Mouse (Mus musculus): ENCODE results near the gene Snapc2. TPM values are rescaled to one million over a fixed set of nuclear protein-coding genes. Genes with fewer than 3 reads are reported as not detected.

Snapc2 gene
- 10 to 100 TPM; 27.1 to 31.2 TPM for total RNA-seq (2021)
- long read RNA-seq, transcript Snapc2-201 (5 exons, 1,536 nt), result major isoform, 35 of 38 reads
- long read RNA-seq, partial matches to known transcripts, result 1 of 38 reads
- long read RNA-seq, other reads (novel, unspliced or antisense), result 2 of 38 reads

DNA sequence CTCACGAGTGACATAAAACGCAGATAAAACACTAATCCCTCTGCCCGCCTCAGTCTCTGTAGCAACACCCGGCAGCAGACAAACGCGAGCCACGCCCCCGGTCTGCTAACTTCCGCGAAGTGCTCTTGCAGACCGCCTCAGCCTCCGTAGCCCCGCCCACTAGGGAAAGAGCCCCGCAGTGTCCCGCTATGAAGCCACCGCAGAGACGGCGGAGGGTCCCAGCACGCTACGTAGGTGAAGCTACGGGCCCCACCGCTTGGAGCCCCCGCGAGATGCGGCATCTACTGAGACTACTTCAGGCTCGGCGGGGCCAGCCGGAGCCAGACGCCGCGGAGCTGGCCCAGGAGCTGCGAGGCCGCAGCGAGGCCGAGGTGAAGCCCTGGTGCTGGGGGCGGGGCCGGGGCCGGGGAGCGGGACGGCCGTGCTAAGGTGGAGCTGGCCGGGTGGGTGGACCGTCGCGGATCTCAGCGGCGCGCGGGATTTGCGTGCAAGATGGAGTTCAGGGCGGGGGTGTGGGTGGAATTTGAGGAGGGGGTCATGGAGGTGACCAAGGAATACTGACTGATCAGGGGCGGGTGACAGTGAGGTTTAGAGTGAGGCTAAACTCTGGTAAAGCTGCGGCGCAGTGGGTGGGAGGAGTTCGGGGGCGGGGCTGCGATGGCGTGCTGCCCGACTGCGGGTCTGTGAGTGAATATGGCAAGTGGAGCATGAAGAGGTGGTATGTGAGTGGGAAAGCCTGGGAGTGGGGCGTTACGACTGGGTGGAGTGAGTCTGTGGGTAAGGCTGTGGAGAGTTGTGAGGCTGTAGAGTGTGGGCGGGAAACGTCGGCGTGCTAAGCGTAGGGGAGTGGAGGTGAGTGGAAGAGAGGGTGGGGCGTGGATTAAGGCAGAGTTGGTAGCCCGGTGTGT, at the start of gene Snapc2:
Gene Snapc2, plus strand, starts transcription at position 147 of the 908 bp plus-strand sequence.
- peak; percentile 93 to 95 for DNase-seq (ENCODE audit: low spot score in 2 of 2)

DNA sequence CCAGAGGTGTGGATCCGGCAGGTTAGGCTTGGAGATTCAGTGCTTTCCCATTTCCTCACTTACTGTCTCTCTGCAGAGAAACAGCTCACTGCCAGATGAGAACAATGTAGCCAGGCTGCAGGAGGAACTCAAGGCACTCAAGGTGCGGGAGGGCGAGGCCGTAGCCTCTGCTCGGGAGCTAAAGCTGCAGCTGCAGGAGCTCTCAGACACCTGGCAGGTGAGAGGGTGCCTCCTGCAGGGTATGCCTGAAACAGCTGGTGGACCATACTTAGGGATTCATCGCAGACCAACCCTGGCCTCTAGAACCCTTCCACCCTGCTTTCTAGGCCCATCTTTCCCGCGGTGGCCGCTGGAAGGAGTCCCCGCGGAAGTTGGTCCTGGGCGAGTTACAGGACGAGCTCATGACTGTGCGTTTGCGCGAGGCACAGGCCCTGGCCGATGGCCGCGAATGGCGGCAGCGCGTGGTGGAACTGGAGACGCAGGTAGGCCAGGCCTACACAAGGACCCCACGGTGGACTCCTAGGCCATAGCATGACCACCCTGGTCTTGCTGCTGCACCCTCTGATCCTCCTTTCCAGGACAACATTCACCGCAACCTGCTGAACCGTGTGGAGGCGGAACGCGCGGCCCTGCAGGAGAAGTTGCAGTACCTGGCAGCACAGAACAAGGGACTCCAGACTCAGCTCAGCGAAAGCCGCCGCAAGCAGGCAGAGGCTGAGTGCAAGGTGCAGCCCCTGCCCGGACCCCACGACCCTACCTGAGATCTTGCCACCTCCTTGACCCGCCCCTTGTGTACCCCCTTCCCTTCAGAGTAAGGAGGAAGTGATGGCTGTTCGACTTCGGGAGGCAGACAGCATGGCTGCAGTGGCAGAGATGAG, 47.4 kb upstream of the Snapc2 start:
- DNase-seq (ENCODE audit: low spot score in 2 of 2), result no peak

GRCm38 (mm10) chr8:4206182-4207015, 46.5 kb upstream of the Snapc2 start:
- no peak for DNase-seq (ENCODE audit: low spot score in 2 of 2)

- peak in 1 of 2 experiments; percentile 19 for DNase-seq (ENCODE audit: low spot score in 2 of 2)
Measured at GRCm38 (mm10) chr8:4207016-4207350, 45.9 kb upstream of the Snapc2 start.

- DNase-seq (ENCODE audit: low spot score in 2 of 2), result peak in 1 of 2 experiments; percentile 16
Measured at GRCm38 (mm10) chr8:4211097-4211496, 41.8 kb upstream of the Snapc2 start.

DNA sequence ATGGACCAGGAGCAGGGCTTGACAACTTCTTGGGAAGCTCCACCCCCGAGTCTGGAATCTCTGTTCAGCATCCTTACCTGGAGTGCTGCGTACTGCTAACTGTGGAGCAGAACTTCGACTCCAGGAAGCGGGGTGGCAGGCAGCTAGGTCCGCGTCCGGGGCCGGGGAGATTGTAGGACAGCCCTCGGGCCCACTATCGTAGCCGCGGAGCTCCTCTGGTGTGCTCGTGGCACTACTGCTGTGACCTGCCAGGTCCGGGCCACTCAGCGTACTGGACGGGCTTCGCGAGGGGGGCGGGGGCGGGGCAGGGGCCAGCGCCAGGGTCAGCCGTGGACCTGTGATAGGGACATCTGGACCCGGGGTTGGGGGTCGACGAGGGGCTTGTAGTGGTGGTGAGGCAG, 40.1 kb upstream of the Snapc2 start:
- no peak for DNase-seq (ENCODE audit: low spot score in 2 of 2)

- DNase-seq (ENCODE audit: low spot score in 2 of 2), result peak; percentile 46 to 67
Measured at GRCm38 (mm10) chr8:4213210-4214005, 39.5 kb upstream of the Snapc2 start.

GRCm38 (mm10) chr8:4214006-4214980, 38.6 kb upstream of the Snapc2 start:
- no peak for DNase-seq (ENCODE audit: low spot score in 2 of 2)

GRCm38 (mm10) chr8:4216296-4216695, 36.6 kb upstream of the Snapc2 start:
- DNase-seq (ENCODE audit: low spot score in 2 of 2), result no peak

DNA sequence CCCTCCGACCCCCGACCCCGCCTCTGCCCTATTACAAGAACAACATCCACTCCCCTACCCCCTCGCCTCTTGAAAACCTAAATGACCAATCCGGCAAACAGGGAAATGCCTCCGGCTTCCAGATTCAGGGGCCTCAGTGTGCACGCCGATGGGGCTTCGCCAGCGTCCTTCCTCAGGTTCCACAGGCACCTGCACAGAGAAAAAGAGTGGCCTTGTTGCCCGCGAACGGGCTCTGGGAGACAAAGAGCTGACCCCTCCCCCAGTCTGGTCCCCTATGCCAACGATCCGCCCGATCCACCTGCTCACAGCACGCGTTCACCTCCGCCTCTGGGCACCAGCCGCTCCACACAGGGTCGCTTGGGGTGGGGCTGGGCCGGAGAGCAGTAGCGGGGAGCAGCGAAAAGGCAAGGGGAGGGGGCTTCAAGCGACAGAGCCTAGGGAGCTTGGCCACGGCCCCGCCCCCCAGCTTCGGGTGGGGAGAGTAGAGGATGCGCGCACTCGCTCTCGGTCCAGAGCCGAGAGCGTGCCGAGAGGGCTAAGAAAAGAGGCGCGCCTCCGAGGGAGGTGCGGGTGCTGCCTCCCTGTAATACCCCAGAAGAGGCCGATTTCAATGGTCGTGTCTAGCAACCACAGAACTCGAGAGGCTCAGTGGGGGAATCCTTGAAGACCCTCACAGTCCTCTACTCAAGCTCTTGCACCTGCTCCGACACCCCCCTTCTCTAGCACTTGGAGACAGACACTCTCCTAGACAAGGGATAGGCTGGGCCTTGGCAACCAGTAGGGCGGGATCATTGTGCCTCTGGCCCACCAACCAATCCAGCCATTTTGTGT, 35.9 kb upstream of the Snapc2 start, which contains the start of gene Prr36:
Gene Prr36, minus strand, starts transcription at position 669 of the 831 bp plus-strand sequence.
- DNase-seq (ENCODE audit: low spot score in 2 of 2), result peak; percentile 75 to 81

GRCm38 (mm10) chr8:4219617-4220016, 33.3 kb upstream of the Snapc2 start:
- no peak for DNase-seq (ENCODE audit: low spot score in 2 of 2)

DNA sequence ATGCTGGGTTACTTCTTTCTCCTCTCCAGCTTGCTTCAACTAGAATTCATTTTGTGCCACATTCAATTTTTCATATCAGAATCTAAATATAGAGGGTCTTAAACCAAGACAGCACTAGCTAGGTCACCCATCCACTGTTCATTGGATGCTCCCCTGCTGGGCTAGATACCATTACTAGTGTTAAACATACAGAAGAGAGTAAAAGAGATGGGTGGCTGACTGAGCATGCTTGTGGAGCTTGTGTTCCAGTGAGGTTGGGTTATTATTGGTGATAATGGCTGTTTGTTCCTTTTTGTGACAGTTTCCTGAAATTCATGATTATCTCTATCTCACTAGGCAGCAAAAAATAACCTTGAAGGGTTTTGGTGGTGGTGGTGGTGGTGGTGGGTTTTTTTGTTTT, 30.8 kb upstream of the Snapc2 start:
- no peak for DNase-seq (ENCODE audit: low spot score in 2 of 2)

DNA sequence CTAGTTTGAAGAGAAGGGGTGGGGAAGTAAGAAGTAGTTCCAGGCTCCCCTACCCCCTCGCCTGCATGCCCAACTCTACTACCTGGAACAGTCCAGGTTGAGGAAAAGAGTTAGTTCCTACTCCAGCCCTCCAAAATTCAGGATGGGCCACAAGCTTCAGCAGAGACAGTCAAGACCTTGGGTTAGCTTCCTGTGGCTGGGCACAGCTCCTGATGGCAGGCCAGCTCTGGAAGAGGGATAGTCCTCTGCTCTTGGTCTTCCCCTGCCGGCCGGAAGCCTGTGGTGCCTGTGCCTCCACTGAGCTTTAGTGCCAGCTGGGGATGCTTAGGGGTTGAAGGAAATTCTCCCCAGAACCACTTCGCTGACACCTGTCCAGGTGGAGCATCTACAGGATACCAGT, 26.6 kb upstream of the Snapc2 start:
- DNase-seq (ENCODE audit: low spot score in 2 of 2), result no peak

GRCm38 (mm10) chr8:4226739-4227347, 26.0 kb upstream of the Snapc2 start, which contains the start of gene Lrrc8e:
Gene Lrrc8e, plus strand, starts transcription at chr8:4226827.
- DNase-seq (ENCODE audit: low spot score in 2 of 2), result no peak

GRCm38 (mm10) chr8:4227919-4228318, 25.0 kb upstream of the Snapc2 start:
- no peak for DNase-seq (ENCODE audit: low spot score in 2 of 2)

GRCm38 (mm10) chr8:4229784-4230183, 23.1 kb upstream of the Snapc2 start:
- DNase-seq (ENCODE audit: low spot score in 2 of 2), result no peak

GRCm38 (mm10) chr8:4230612-4231351, 22.1 kb upstream of the Snapc2 start:
- no peak for DNase-seq (ENCODE audit: low spot score in 2 of 2)
